Mouse (Mus musculus) midbrain, embryonic 13.5 days (tissue): ENCODE measurements at regions not wholly inside any gene's neighbourhood (a gene's known extent, or its start where the extent isn't known, plus 50 kb on each side); places are given as distances from the start of the nearest gene placed in this dataset.

Experiments
- ATAC-seq: fragments of 200-750 bp; cut with Nextera tagmentation; 2 replicates; pipeline ENCODE4 v1.8.0; 2017; ENCODE audit warnings: mild to moderate bottlenecking, moderate TSS enrichment, moderate library complexity
- H3K27ac ChIP-seq: fragments of 300-500 bp; sonication (generic); 2 replicates; pipeline ENCODE4 v1.5.1; 2015; ENCODE audit warnings: inconsistent platforms, mild to moderate bottlenecking, moderate library complexity
- H3K27me3 ChIP-seq: fragments of 300-500 bp; sonication (generic); 2 replicates; pipeline ENCODE4 v1.6.1; 2015; ENCODE audit warnings: mild to moderate bottlenecking, inconsistent platforms
- H3K36me3 ChIP-seq: fragments of 300-500 bp; sonication (generic); 2 replicates; pipeline ENCODE4 v1.6.1; 2015; ENCODE audit warnings: mild to moderate bottlenecking, inconsistent platforms
- H3K4me1 ChIP-seq: fragments of 300-500 bp; sonication (generic); replicated peaks from 2 replicates; pipeline ENCODE4 v1.6.1; 2015; ENCODE audit warnings: inconsistent platforms
- H3K4me2 ChIP-seq: fragments of 300-500 bp; sonication (generic); replicated peaks from 2 replicates; pipeline ENCODE4 v1.6.1; 2015; ENCODE audit warnings: moderate library complexity, mild to moderate bottlenecking, inconsistent platforms
- H3K4me3 ChIP-seq: fragments of 300-500 bp; sonication (generic); replicated peaks from 2 replicates; pipeline ENCODE4 v1.5.1; 2015; ENCODE audit warnings: mild to moderate bottlenecking, inconsistent platforms
- H3K9ac ChIP-seq: fragments of 300-500 bp; sonication (generic); replicated peaks from 2 replicates; pipeline ENCODE4 v1.6.1; 2015; ENCODE audit warnings: mild to moderate bottlenecking, inconsistent platforms
- H3K9me3 ChIP-seq: fragments of 300-500 bp; sonication (generic); 2 replicates; pipeline ENCODE4 v1.6.1; 2016; ENCODE audit warnings: mild to moderate bottlenecking, inconsistent platforms
- WGBS: fragments of 180-500 bp; shearing (Covaris S2); methylation state at CpG from one replicate; pipeline ENCODE4 v1.1.7; 2015; 5-methylcytosine and 5-hydroxymethylcytosine counted together

DNA sequence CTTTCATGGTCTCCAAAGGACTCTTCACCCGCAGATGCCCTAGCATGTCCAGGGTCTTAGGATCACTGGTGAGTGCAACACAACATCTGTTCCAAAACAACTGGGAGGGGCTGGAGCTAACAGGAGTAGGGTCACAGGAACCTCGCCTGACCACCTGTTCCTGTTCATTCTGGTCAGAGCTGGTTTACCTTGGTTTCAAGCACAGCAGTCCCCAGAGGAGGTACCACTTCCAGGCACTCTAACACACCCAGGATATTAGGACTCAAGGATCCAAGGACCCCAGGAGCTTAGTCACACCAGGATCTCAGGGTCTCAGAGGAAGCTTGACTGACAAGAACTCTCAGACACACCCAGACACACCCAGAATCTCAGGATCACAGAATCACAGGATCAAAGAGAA, 94.9 kb upstream of the Plscr5 start:
- no peaks in the 10 kb centered on the region for H3K36me3 ChIP-seq
- no peaks in the 10 kb centered on the region for H3K4me1 ChIP-seq
- H3K9me3 ChIP-seq = no peaks in the 10 kb centered on the region
- H3K27ac ChIP-seq = no peak overlapping the region
- no peaks in the 10 kb centered on the region for H3K27me3 ChIP-seq
- 85% methylated on average over 2 of the region's 2 CpGs for WGBS
- no peak overlapping the region for H3K4me3 ChIP-seq
- no peak overlapping the region for H3K4me2 ChIP-seq
- no peak for ATAC-seq
- H3K9ac ChIP-seq = no peak overlapping the region

- Histone ChIP-seq H3K9ac (no peak overlapping the region), H3K27ac (no peak overlapping the region), H3K4me3 (no peak overlapping the region), H3K27me3 (no peaks in the 10 kb centered on the region), H3K9me3 (no peaks in the 10 kb centered on the region), H3K4me1 (no peaks in the 10 kb centered on the region), H3K36me3 (no peaks in the 10 kb centered on the region), H3K4me2 (no peak overlapping the region)
- ATAC-seq = no peak
- 92% methylated on average over 3 of the region's 3 CpGs for WGBS
These were observed 63.2 kb upstream of the Plscr5 start for GRCm38 (mm10) chr9:92129504-92129903.

DNA sequence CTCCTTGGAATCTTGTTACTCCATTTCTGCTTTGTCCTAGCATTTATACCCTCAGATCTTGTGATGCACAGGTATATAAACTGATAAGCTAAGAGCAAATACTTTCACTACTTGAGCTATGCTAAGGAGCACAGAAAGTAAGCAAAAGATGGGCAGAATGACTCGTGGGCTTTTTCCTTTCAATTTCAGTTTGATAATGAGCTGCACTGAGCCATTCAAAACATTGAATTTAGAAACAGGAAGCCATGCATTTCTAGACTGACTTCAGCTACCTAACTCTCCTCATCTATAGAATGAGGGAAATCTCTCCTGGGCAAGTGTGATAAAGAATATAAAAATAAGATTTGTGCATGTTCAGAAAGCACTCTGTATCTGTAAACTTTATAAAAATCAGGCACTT, 62.3 kb upstream of the Plscr5 start:
- ATAC-seq = no peak
- H3K9me3 ChIP-seq = no peaks in the 10 kb centered on the region
- H3K9ac ChIP-seq = no peak overlapping the region
- H3K27ac ChIP-seq = no peak overlapping the region
- H3K27me3 ChIP-seq = no peaks in the 10 kb centered on the region
- 65% methylated on average over 1 of the region's 1 CpGs for WGBS
- no peak overlapping the region for H3K4me3 ChIP-seq
- H3K4me1 ChIP-seq = no peaks in the 10 kb centered on the region
- H3K36me3 ChIP-seq = no peaks in the 10 kb centered on the region
- no peak overlapping the region for H3K4me2 ChIP-seq

DNA sequence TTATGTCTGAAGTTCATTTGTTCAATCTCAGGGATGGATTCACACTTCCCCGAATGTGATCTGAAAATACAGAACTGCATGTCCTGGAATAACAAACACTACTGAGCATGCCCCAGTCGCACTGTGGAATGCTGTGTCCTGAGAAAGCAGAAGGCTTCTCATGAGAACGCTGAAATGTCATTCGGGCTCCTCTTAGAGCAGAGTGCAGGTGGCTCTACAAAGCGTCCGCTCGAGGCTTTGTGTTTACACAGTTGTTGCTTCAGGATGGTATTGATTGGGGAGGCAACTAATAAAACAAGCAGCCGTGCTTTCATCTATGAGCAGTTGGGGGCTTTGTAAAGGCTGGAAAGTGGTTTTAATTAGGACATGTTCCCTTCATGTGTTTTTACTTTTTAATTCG, 60.3 kb upstream of the Plscr5 start:
- Histone ChIP-seq H3K4me2 (no peak overlapping the region), H3K9ac (no peak overlapping the region), H3K9me3 (no peaks in the 10 kb centered on the region), H3K4me3 (no peak overlapping the region), H3K27ac (no peak overlapping the region), H3K4me1 (no peaks in the 10 kb centered on the region), H3K27me3 (no peaks in the 10 kb centered on the region), H3K36me3 (no peaks in the 10 kb centered on the region)
- 40% methylated on average over 9 of the region's 9 CpGs for WGBS
- peak; percentile 62; the same call in 1 of the 2 replicates for ATAC-seq

GRCm38 (mm10) chr9:92141924-92142323, 50.8 kb upstream of the Plscr5 start:
- WGBS = 88% methylated on average over 4 of the region's 4 CpGs
- ATAC-seq = no peak

More at GRCm38 (mm10) chr9:92141924-92142323, 50.8 kb upstream of the Plscr5 start:
- H3K36me3 ChIP-seq = no peaks in the 10 kb centered on the region
- H3K4me2 ChIP-seq = no peak overlapping the region
- H3K27ac ChIP-seq = no peak overlapping the region
- no peaks in the 10 kb centered on the region for H3K4me1 ChIP-seq
- H3K27me3 ChIP-seq = no peaks in the 10 kb centered on the region
- H3K9me3 ChIP-seq = no peaks in the 10 kb centered on the region
- no peak overlapping the region for H3K9ac ChIP-seq
- H3K4me3 ChIP-seq = no peak overlapping the region
